Mouse (Mus musculus) MEL (cell line): ENCODE data around the gene Olfr875.

Experiments used
- BHLHE40 ChIP-seq: IDR thresholded peaks from 2 replicates; pipeline ENCODE4 v1.6.1; 2012; ENCODE audit warnings: low read depth, mild to moderate bottlenecking, inconsistent platforms, low read length, improper control_type of control experiment, borderline replicate concordance
- MXI1 ChIP-seq: IDR thresholded peaks from 2 replicates; pipeline ENCODE4 v1.6.1; 2011; ENCODE audit warnings: mild to moderate bottlenecking, low read depth, low read length, improper control_type of control experiment
- POLR2A ChIP-seq, 2 experiments: IDR thresholded peaks; 2 replicates each; pipeline ENCODE4 v1.6.1; 2011 to 2012; ENCODE audit warnings: low read length in 2 of 2, mild to moderate bottlenecking in 2 of 2, control low read depth in 1 of 2, improper control_type of control experiment in 1 of 2, low read depth in 1 of 2, moderate library complexity in 1 of 2; ENCODE audit not compliant: control insufficient read depth in 1 of 2, insufficient read depth in 1 of 2, poor library complexity in 1 of 2
- USF1 ChIP-seq: IDR thresholded peaks from 2 replicates; pipeline ENCODE4 v1.6.1; 2014; ENCODE audit warnings: low read depth, mild to moderate bottlenecking, inconsistent platforms, low read length, improper control_type of control experiment, moderate library complexity

DNA sequence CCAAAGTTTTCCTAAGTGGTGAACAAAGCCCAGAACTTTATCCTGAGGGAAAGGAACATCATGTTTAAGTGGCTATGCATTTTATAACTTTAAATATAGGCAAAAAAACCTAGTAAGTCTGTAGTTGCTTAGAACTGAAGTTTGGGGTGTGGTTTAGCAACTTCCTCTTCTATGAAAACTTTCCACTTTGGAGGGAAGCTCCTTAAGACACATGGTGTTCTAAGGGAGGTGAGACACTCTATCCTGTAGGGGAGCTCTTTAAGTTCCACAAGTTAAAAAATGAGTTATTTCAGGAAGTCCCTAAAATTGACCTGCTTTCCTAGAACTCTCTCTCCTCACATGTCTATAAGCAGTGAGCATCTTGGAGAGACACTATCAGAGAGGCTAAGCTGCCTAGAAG lies 35.6 kb downstream of the Olfr875 start:
- TF ChIP-seq BHLHE40 (no peak), POLR2A (IDR thresholded peaks at IDR 0.05; ENCODE audit: control insufficient read depth in 1 of 2, insufficient read depth in 1 of 2, low read depth in 1 of 2, low read length in 2 of 2, poor library complexity in 1 of 2) (no peak), MXI1 (no peak), USF1 (no peak)
